Mouse (Mus musculus) layer of hippocampus, adult 9-10 months (tissue): Measurements from ENCODE around the gene Slc25a20.
"Not testable (repeated sequence)": the region's sequence is repeated elsewhere in the genome, so short reads cannot be mapped to it uniquely, and the experiment has no call there.

Source experiments
- DNase-seq: peaks from one replicate; pipeline ENCODE4 v3.0.0; 2022; ENCODE audit warnings: low spot score

Gene Slc25a20

GRCm38 (mm10) chr9:108661677-108662612 lies at the start of gene Slc25a20:
Gene Slc25a20, plus strand, starts transcription at chr9:108662088.
- DNase-seq, result peak; percentile 52

- DNase-seq, result no peak
These were observed 44.6 kb upstream of the Slc25a20 start for GRCm38 (mm10) chr9:108617301-108617700.

GRCm38 (mm10) chr9:108626498-108626897 lies 35.4 kb upstream of the Slc25a20 start:
- no peak for DNase-seq

- DNase-seq, result no peak
These were observed 33.7 kb upstream of the Slc25a20 start for GRCm38 (mm10) chr9:108628141-108628540.

GRCm38 (mm10) chr9:108630683-108631082 lies 31.2 kb upstream of the Slc25a20 start:
- no peak for DNase-seq

- no peak for DNase-seq
These were observed 30.1 kb upstream of the Slc25a20 start for GRCm38 (mm10) chr9:108631631-108632256.

- no peak for DNase-seq
These were observed 29.5 kb upstream of the Slc25a20 start for GRCm38 (mm10) chr9:108632375-108632774.

GRCm38 (mm10) chr9:108633846-108634245 lies 28.0 kb upstream of the Slc25a20 start:
- DNase-seq, result no peak

GRCm38 (mm10) chr9:108635415-108635814 lies 26.5 kb upstream of the Slc25a20 start:
- no peak for DNase-seq

- DNase-seq, result no peak
These were observed 22.1 kb upstream of the Slc25a20 start for GRCm38 (mm10) chr9:108639825-108640224.

- DNase-seq, result no peak
These were observed 13.7 kb upstream of the Slc25a20 start for GRCm38 (mm10) chr9:108648166-108648565.

- peak; percentile 74 for DNase-seq
These were observed 13.0 kb upstream of the Slc25a20 start, which contains the start of gene Arih2 for GRCm38 (mm10) chr9:108648611-108649560. Gene Arih2, minus strand, starts transcription at chr9:108649386.

GRCm38 (mm10) chr9:108649561-108650440 lies 12.1 kb upstream of the Slc25a20 start:
- DNase-seq, result no peak

GRCm38 (mm10) chr9:108654566-108655464 lies 7.1 kb upstream of the Slc25a20 start:
- no peak for DNase-seq

- not testable (repeated sequence) for DNase-seq
These were observed 6.0 kb upstream of the Slc25a20 start for GRCm38 (mm10) chr9:108655865-108656264.

GRCm38 (mm10) chr9:108662660-108663059 lies 772 bp downstream of the Slc25a20 start:
- no peak for DNase-seq

- DNase-seq, result no peak
These were observed 8.0 kb downstream of the Slc25a20 start for GRCm38 (mm10) chr9:108669875-108670274.

GRCm38 (mm10) chr9:108673151-108673550 lies 11.3 kb downstream of the Slc25a20 start:
- DNase-seq, result no peak

- DNase-seq, result no peak
These were observed 18.1 kb downstream of the Slc25a20 start for GRCm38 (mm10) chr9:108680026-108680425.

GRCm38 (mm10) chr9:108686475-108686887 lies 24.6 kb downstream of the Slc25a20 start:
- no peak for DNase-seq
